Mouse (Mus musculus) R1 (cell line): ENCODE results near the gene Nhsl2.
A peak's percentile ranks its signal among the peaks of the same experiment; 100 is the strongest.
"Not testable (repeated sequence)": the region's sequence is repeated elsewhere in the genome, so short reads cannot be mapped to it uniquely, and the experiment has no call there.

Experiments used
- DNase-seq: peaks from one replicate; pipeline ENCODE4 v3.0.0-alpha.2; 2018; ENCODE audit warnings: low read depth, low spot score

Nhsl2 gene

DNA sequence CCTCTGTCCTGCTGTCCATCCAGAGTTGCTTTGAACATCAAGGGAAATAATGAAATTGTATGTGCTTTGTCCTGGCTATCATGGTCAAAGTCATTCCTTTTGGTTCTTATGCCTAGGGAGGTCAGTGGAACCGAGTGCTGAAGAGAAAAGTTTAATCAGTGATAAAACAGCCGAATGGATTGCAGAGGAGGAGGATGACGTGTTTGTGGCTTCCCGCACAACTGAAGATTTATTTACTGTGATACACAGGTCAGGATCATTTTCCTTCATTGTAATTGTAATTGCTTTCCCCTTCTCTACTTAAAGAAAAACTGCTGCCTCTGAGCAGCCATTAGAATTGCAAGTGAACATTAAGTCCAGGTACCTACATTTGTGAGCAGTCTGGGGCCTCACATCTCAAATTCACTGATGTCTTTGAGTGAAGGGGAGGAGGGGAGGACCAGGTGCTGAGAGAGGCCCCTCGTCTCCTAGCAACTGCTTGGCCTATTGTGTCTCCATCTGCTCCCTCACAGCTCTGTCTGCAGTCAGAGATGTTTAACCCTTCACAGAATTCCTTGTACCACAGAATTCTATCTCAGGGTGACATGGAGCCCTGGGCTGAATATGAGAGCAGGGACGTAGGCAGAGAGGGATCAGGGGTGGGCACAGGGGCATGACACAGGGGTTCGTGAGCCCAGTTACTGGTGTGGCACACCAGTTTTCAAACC lies 232.5 kb downstream of the Nhsl2 start:
- peak; percentile 23 for DNase-seq

DNA sequence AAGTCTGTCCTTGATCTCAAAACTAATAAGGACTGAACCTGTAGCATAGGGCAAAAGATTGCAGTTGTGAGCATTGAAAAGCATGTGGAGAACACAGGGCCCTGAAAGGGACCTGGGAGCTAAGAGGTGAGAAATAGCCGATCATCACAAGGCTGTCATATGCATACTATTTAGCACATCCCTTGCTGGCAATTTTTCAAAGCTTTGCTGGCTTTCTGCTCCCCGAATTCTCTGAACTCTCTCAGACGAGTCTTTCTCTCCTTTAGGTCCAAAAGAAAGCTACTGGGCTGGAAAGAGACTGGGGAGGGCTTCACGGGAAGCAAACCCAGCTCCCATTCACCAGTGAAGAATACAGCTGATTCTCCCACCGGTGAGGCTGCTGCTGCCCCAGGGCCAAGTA lies 233.2 kb downstream of the Nhsl2 start:
- no peak for DNase-seq

GRCm38 (mm10) chrX:102085798-102086443 lies 236.7 kb downstream of the Nhsl2 start:
- no peak for DNase-seq

GRCm38 (mm10) chrX:102090605-102091004 lies 241.4 kb downstream of the Nhsl2 start:
- no peak for DNase-seq

DNA sequence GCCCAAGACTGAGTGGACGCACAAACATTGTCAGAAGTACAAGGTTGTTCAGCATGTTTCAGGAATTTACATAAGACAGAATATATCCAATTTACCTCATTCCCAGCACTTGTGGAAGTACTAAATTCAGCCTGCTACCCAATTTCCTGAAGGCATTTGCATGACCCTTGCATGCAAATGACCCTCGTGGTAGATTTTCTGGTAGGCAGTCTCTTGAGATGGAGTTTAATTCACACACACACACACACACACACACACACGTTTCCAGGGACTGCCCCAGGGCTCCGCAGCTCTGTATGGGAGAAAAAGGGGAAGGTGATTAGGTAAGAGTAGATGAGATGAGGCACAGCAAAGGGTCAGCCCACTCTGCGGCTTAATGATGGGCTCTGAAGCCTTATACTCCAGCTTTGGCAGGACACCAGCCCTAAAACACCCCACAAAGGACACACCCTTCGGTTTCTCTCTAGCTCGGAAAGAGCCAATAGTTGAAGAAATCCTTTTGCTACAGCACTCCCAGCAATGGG lies 245.3 kb downstream of the Nhsl2 start:
- no peak for DNase-seq

DNA sequence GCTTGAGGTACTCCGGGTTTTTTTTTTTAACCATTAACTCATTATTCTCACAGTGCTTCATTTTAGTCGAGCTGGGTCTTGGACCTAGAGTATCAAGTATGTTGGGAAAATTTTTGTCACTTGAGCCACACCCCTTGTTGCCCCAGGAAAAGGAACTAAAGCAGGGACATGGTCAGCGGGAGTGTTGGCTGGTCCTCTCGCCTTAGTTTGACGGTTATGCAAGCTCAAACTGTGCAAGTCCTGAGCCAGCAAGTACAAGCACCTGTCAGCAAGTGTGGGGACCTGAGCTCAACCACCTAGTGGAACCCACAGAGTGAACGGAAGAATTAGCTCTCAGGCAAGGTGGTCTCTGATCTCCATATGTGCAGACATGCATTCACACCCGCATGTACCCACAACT lies 252.7 kb downstream of the Nhsl2 start:
- DNase-seq: no peak

DNA sequence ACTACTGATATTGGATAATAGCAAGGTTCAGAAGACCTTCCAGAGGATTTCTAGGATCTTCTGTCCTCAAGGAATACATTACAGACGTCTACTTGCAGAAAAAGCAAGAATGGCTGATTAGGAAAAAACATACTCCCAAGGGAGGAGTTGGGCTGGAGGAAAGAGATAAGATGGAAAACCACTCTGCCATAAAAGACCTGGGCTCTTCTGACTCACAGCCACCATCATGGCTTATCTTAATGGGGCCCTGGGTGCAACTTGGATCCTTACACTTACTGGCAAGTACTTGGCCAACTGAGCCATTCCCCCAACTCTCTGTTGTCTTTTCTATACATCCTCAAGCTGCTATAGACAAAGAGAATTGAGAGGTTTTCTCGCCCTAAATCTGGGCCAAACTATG lies 254.6 kb downstream of the Nhsl2 start:
- not testable (repeated sequence) for DNase-seq

GRCm38 (mm10) chrX:102109349-102109748 lies 260.2 kb downstream of the Nhsl2 start:
- not testable (repeated sequence) for DNase-seq

DNA sequence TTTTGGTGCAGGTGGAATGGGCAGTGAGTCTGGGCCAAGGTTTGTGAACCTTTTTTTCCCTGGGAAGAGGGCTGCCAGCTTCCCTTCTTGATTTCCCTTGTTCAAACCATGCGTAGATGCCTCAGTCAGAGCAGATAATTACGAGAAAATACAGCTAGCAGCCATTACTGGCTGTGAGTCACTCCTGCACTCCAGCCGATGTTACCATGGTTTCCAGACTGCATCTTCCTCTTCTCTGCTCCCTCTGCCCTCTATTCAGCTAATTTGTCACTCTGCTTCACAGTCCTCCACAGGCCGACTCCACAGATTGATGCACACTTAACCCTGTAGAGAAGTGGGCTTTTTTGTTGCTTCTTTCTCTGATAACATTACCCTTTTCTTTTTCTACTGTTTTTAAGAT lies 266.5 kb downstream of the Nhsl2 start:
- no peak for DNase-seq

- DNase-seq: peak; percentile 99
Observed at GRCm38 (mm10) chrX:102119042-102119864, 270.1 kb downstream of the Nhsl2 start, which contains the start of gene Pin4. Gene Pin4 (plus strand): TSS chrX:102119447.

- DNase-seq: no peak
Observed at GRCm38 (mm10) chrX:102121321-102121720, 272.1 kb downstream of the Nhsl2 start.

- DNase-seq: no peak
Observed at GRCm38 (mm10) chrX:102141157-102141556, 292.0 kb downstream of the Nhsl2 start.
